Mouse (Mus musculus): ENCODE measurements at regions not wholly inside any gene's neighbourhood (a gene's known extent, or its start where the extent isn't known, plus 50 kb on each side); places are given as distances from the start of the nearest gene placed in this dataset.
A peak's percentile ranks its signal among the peaks of the same experiment; 100 is the strongest.

- Histone ChIP-seq H3K4me1 (ENCODE audit: control insufficient read depth, insufficient read depth, low read length) (0 out of 2 replicates have a peak, but pooled peaks cover 5% of the 10 kb centered on the region), H3K36me3 (ENCODE audit: control insufficient read depth, insufficient read depth, low read length) (no peaks in the 10 kb centered on the region), H3K27me3 (replicated peaks; ENCODE audit: control insufficient read depth, insufficient read depth, low read length) (no peaks in the 10 kb centered on the region), H3K9ac (ENCODE audit: low read depth, low read length) (no peak overlapping the region), H3K4me2 (ENCODE audit: low read depth, low read length) (no peak overlapping the region), H3K27ac (ENCODE audit: low read length) (no peak overlapping the region), H3K4me3 (ENCODE audit: low read length) (no peak overlapping the region), H3K9me3 (ENCODE audit: control insufficient read depth, low read length) (no peaks in the 10 kb centered on the region)
- 56% methylated on average over 6 of the region's 6 CpGs for WGBS
- ATAC-seq = no peak
Observed at GRCm38 (mm10) chr17:85872903-85873413, 184.9 kb upstream of the Six2 start.

GRCm38 (mm10) chr17:85870406-85870805 lies 182.3 kb upstream of the Six2 start:
- WGBS = 65% methylated on average over 8 of the region's 8 CpGs
- Histone ChIP-seq H3K4me2 (ENCODE audit: low read depth, low read length) (no peak overlapping the region), H3K9ac (ENCODE audit: low read depth, low read length) (no peak overlapping the region), H3K36me3 (ENCODE audit: control insufficient read depth, insufficient read depth, low read length) (no peaks in the 10 kb centered on the region), H3K4me1 (ENCODE audit: control insufficient read depth, insufficient read depth, low read length) (0 out of 2 replicates have a peak, but pooled peaks cover 6% of the 10 kb centered on the region), H3K27ac (ENCODE audit: low read length) (no peak overlapping the region), H3K4me3 (ENCODE audit: low read length) (no peak overlapping the region), H3K9me3 (ENCODE audit: control insufficient read depth, low read length) (no peaks in the 10 kb centered on the region), H3K27me3 (replicated peaks; ENCODE audit: control insufficient read depth, insufficient read depth, low read length) (no peaks in the 10 kb centered on the region)
- ATAC-seq = no peak

GRCm38 (mm10) chr17:85869179-85869578 lies 181.1 kb upstream of the Six2 start:
- H3K4me1 ChIP-seq (ENCODE audit: control insufficient read depth, insufficient read depth, low read length) = 0 out of 2 replicates have a peak, but pooled peaks cover 6% of the 10 kb centered on the region
- no peak overlapping the region for H3K27ac ChIP-seq (ENCODE audit: low read length)
- no peaks in the 10 kb centered on the region for H3K36me3 ChIP-seq (ENCODE audit: control insufficient read depth, insufficient read depth, low read length)
- WGBS = 52% methylated on average over 5 of the region's 5 CpGs
- H3K4me2 ChIP-seq (ENCODE audit: low read depth, low read length) = no peak overlapping the region
- no peak overlapping the region for H3K4me3 ChIP-seq (ENCODE audit: low read length)
- 0 out of 2 replicates have a peak, but pooled peaks have one; percentile 48 for ATAC-seq
- no peaks in the 10 kb centered on the region for H3K9me3 ChIP-seq (ENCODE audit: control insufficient read depth, low read length)
- H3K9ac ChIP-seq (ENCODE audit: low read depth, low read length) = no peak overlapping the region
- H3K27me3 ChIP-seq (replicated peaks; ENCODE audit: control insufficient read depth, insufficient read depth, low read length) = no peaks in the 10 kb centered on the region

- H3K9me3 ChIP-seq (ENCODE audit: control insufficient read depth, low read length) = no peaks in the 10 kb centered on the region
- H3K9ac ChIP-seq (ENCODE audit: low read depth, low read length) = no peak overlapping the region
- H3K27me3 ChIP-seq (replicated peaks; ENCODE audit: control insufficient read depth, insufficient read depth, low read length) = no peaks in the 10 kb centered on the region
- H3K27ac ChIP-seq (ENCODE audit: low read length) = no peak overlapping the region
- H3K36me3 ChIP-seq (ENCODE audit: control insufficient read depth, insufficient read depth, low read length) = no peaks in the 10 kb centered on the region
- no peak overlapping the region for H3K4me3 ChIP-seq (ENCODE audit: low read length)
- no peak overlapping the region for H3K4me2 ChIP-seq (ENCODE audit: low read depth, low read length)
- ATAC-seq = no peak
- 71% methylated on average over 12 of the region's 12 CpGs for WGBS
- H3K4me1 ChIP-seq (ENCODE audit: control insufficient read depth, insufficient read depth, low read length) = 0 out of 2 replicates have a peak, but pooled peaks cover 6% of the 10 kb centered on the region
Observed at GRCm38 (mm10) chr17:85867945-85868616, 180.0 kb upstream of the Six2 start.

- 69% methylated on average over 3 of the region's 3 CpGs for WGBS
- H3K27me3 ChIP-seq (replicated peaks; ENCODE audit: control insufficient read depth, insufficient read depth, low read length) = no peaks in the 10 kb centered on the region
- no peak overlapping the region for H3K9ac ChIP-seq (ENCODE audit: low read depth, low read length)
- H3K4me1 ChIP-seq (ENCODE audit: control insufficient read depth, insufficient read depth, low read length) = 0 out of 2 replicates have a peak, but pooled peaks cover 6% of the 10 kb centered on the region
- no peak for ATAC-seq
- H3K36me3 ChIP-seq (ENCODE audit: control insufficient read depth, insufficient read depth, low read length) = no peaks in the 10 kb centered on the region
- no peaks in the 10 kb centered on the region for H3K9me3 ChIP-seq (ENCODE audit: control insufficient read depth, low read length)
- no peak overlapping the region for H3K4me3 ChIP-seq (ENCODE audit: low read length)
- no peak overlapping the region for H3K27ac ChIP-seq (ENCODE audit: low read length)
- H3K4me2 ChIP-seq (ENCODE audit: low read depth, low read length) = no peak overlapping the region
Observed at GRCm38 (mm10) chr17:85866581-85866980, 178.5 kb upstream of the Six2 start.

GRCm38 (mm10) chr17:85865940-85866339 lies 177.9 kb upstream of the Six2 start:
- 0 out of 2 replicates have a peak, but pooled peaks cover 6% of the 10 kb centered on the region for H3K4me1 ChIP-seq (ENCODE audit: control insufficient read depth, insufficient read depth, low read length)
- H3K9me3 ChIP-seq (ENCODE audit: control insufficient read depth, low read length) = no peaks in the 10 kb centered on the region
- ATAC-seq = no peak
- no peaks in the 10 kb centered on the region for H3K36me3 ChIP-seq (ENCODE audit: control insufficient read depth, insufficient read depth, low read length)
- no peak overlapping the region for H3K4me2 ChIP-seq (ENCODE audit: low read depth, low read length)
- WGBS = 90% methylated on average over 4 of the region's 4 CpGs
- H3K27ac ChIP-seq (ENCODE audit: low read length) = no peak overlapping the region
- H3K9ac ChIP-seq (ENCODE audit: low read depth, low read length) = no peak overlapping the region
- H3K27me3 ChIP-seq (replicated peaks; ENCODE audit: control insufficient read depth, insufficient read depth, low read length) = no peaks in the 10 kb centered on the region
- no peak overlapping the region for H3K4me3 ChIP-seq (ENCODE audit: low read length)

GRCm38 (mm10) chr17:85861328-85861727 lies 173.3 kb upstream of the Six2 start:
- H3K36me3 ChIP-seq (ENCODE audit: control insufficient read depth, insufficient read depth, low read length) = no peaks in the 10 kb centered on the region
- WGBS = 78% methylated on average over 9 of the region's 9 CpGs
- H3K4me1 ChIP-seq (ENCODE audit: control insufficient read depth, insufficient read depth, low read length) = no peaks in the 10 kb centered on the region
- H3K27ac ChIP-seq (ENCODE audit: low read length) = no peak overlapping the region
- no peak overlapping the region for H3K4me3 ChIP-seq (ENCODE audit: low read length)
- H3K9me3 ChIP-seq (ENCODE audit: control insufficient read depth, low read length) = no peaks in the 10 kb centered on the region
- ATAC-seq = no peak
- no peak overlapping the region for H3K9ac ChIP-seq (ENCODE audit: low read depth, low read length)
- H3K4me2 ChIP-seq (ENCODE audit: low read depth, low read length) = no peak overlapping the region
- no peaks in the 10 kb centered on the region for H3K27me3 ChIP-seq (replicated peaks; ENCODE audit: control insufficient read depth, insufficient read depth, low read length)

- Histone ChIP-seq H3K27ac (ENCODE audit: low read length) (no peak overlapping the region), H3K9ac (ENCODE audit: low read depth, low read length) (no peak overlapping the region), H3K4me3 (ENCODE audit: low read length) (no peak overlapping the region), H3K36me3 (ENCODE audit: control insufficient read depth, insufficient read depth, low read length) (no peaks in the 10 kb centered on the region), H3K4me1 (ENCODE audit: control insufficient read depth, insufficient read depth, low read length) (no peaks in the 10 kb centered on the region), H3K4me2 (ENCODE audit: low read depth, low read length) (no peak overlapping the region), H3K9me3 (ENCODE audit: control insufficient read depth, low read length) (no peaks in the 10 kb centered on the region), H3K27me3 (replicated peaks; ENCODE audit: control insufficient read depth, insufficient read depth, low read length) (no peaks in the 10 kb centered on the region)
- whole genome bisulfite sequencing = 56% methylated on average over 4 of the region's 4 CpGs
- no peak for ATAC-seq
Observed at GRCm38 (mm10) chr17:85860797-85861196, 172.7 kb upstream of the Six2 start.

GRCm38 (mm10) chr17:85859926-85860707 lies 172.0 kb upstream of the Six2 start:
- no peak for ATAC-seq
- WGBS = 67% methylated on average over 15 of the region's 15 CpGs
- H3K4me2 ChIP-seq (ENCODE audit: low read depth, low read length) = no peak overlapping the region
- no peaks in the 10 kb centered on the region for H3K27me3 ChIP-seq (replicated peaks; ENCODE audit: control insufficient read depth, insufficient read depth, low read length)
- H3K4me3 ChIP-seq (ENCODE audit: low read length) = no peak overlapping the region
- H3K4me1 ChIP-seq (ENCODE audit: control insufficient read depth, insufficient read depth, low read length) = no peaks in the 10 kb centered on the region
- H3K9me3 ChIP-seq (ENCODE audit: control insufficient read depth, low read length) = no peaks in the 10 kb centered on the region
- no peak overlapping the region for H3K9ac ChIP-seq (ENCODE audit: low read depth, low read length)
- H3K27ac ChIP-seq (ENCODE audit: low read length) = no peak overlapping the region
- no peaks in the 10 kb centered on the region for H3K36me3 ChIP-seq (ENCODE audit: control insufficient read depth, insufficient read depth, low read length)

Data from intestine, embryonic 16.5 days (tissue).